Mouse (Mus musculus): Measurements from ENCODE around the gene Reep1. TPM values are rescaled to one million over a fixed set of nuclear protein-coding genes. Genes with fewer than 3 reads are reported as not detected.
A peak's percentile ranks its signal among the peaks of the same experiment; 100 is the strongest.
"Not testable (repeated sequence)": the region's sequence is repeated elsewhere in the genome, so short reads cannot be mapped to it uniquely, and the experiment has no call there.

Gene Reep1
- polyA plus RNA-seq, 1 experiment from 2014 or later: 17.4 TPM

DNA sequence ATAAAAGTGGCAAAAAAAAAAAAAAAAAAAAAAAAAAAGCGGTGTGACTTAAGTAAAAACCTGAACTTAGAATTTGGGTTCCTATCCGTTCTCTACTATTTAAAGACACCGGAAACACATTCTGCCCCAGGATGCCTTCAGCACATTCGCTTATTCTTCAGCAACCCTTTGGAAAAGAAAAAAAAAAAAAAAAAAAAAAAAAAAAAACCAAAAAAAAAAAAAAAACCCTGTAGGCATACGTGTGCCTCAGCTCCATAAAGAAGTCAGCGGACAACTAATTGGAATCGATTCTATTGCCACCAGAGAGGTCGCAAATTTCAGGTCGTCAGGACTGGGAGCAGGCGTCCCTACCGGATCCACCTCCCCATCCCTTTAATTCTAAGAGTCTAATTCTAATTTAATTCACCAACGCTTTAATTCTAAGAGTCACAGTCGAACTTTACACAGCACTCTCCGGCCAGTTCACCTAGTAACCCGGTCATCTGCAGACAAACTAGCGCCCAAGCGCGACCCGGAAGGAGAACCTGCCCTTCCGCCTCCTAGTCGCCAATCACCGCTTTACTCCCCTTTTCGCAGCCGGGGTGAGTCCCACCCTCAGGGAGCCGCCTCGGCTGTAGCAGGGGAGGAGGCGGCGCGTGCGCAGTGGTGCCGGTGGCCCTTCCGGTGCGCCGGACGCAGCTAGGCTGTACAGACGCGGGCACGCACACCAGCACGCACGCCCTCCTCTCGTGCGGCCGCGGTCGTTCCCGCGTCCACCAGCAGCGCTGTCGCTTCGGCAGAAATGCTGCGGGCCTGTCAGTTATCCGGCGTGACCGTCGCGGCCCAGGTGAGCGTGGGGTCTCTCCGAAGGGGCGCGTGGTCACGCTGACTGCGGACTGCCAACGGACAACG is 123.6 kb downstream of the Reep1 start, which contains the start of gene Immt:
TSS of gene Immt (plus strand) at position 642 of the 891 bp plus-strand sequence.
- Histone ChIP-seq H3K27me3 (replicated peaks; ENCODE audit: low read depth, poor library complexity, severe bottlenecking) (no peaks in the 10 kb centered on the region), H3K4me3 (peak within 1 kb of the TSS; percentile 98), H3K36me3 (replicated peaks) (peaks cover 22% of the 10 kb centered on the region), H3K4me1 (peaks cover 16% of the 10 kb centered on the region), H3K9me3 (no peaks in the 10 kb centered on the region), H3K27ac (replicated peaks) (peak within 1 kb of the TSS; percentile 95)
- under 1% methylated on average over 64 of the region's 64 CpGs for WGBS
- DNase-seq (ENCODE audit: low spot score): peak; percentile 98

GRCm38 (mm10) chr6:71831581-71831960 is 124.2 kb downstream of the Reep1 start:
- DNase-seq (ENCODE audit: low spot score): peak; percentile 95
- 0% methylated on average over 21 of the region's 21 CpGs for WGBS
- Histone ChIP-seq H3K36me3 (replicated peaks) (peaks cover 29% of the 10 kb centered on the region), H3K4me1 (peaks cover 16% of the 10 kb centered on the region), H3K27me3 (replicated peaks; ENCODE audit: low read depth, poor library complexity, severe bottlenecking) (no peaks in the 10 kb centered on the region), H3K4me3 (peak overlapping the region; percentile 98), H3K27ac (replicated peaks) (peak overlapping the region; percentile 95), H3K9me3 (no peaks in the 10 kb centered on the region)

GRCm38 (mm10) chr6:71836811-71837210 is 129.4 kb downstream of the Reep1 start:
- Histone ChIP-seq H3K27me3 (replicated peaks; ENCODE audit: low read depth, poor library complexity, severe bottlenecking) (no peaks in the 10 kb centered on the region), H3K9me3 (no peaks in the 10 kb centered on the region), H3K36me3 (replicated peaks) (peaks cover 49% of the 10 kb centered on the region), H3K4me3 (no peak overlapping the region), H3K27ac (replicated peaks) (no peak overlapping the region), H3K4me1 (peaks cover 12% of the 10 kb centered on the region)
- no peak for DNase-seq (ENCODE audit: low spot score)
- 70% methylated on average over 2 of the region's 2 CpGs for WGBS

- Histone ChIP-seq H3K4me1 (no peaks in the 10 kb centered on the region), H3K27ac (replicated peaks) (no peak overlapping the region), H3K9me3 (no peaks in the 10 kb centered on the region), H3K36me3 (replicated peaks) (peaks cover 45% of the 10 kb centered on the region), H3K4me3 (no peak overlapping the region), H3K27me3 (replicated peaks; ENCODE audit: low read depth, poor library complexity, severe bottlenecking) (no peaks in the 10 kb centered on the region)
- DNase-seq (ENCODE audit: low spot score): no peak
Measured at GRCm38 (mm10) chr6:71839815-71840214, 132.5 kb downstream of the Reep1 start.

- Histone ChIP-seq H3K27me3 (replicated peaks; ENCODE audit: low read depth, poor library complexity, severe bottlenecking) (no peaks in the 10 kb centered on the region), H3K27ac (replicated peaks) (no peak overlapping the region), H3K4me3 (no peak overlapping the region), H3K9me3 (no peaks in the 10 kb centered on the region), H3K4me1 (no peaks in the 10 kb centered on the region), H3K36me3 (replicated peaks) (peaks cover 45% of the 10 kb centered on the region)
- 93% methylated on average over 1 of the region's 1 CpGs for WGBS
- DNase-seq (ENCODE audit: low spot score): no peak
Measured at GRCm38 (mm10) chr6:71840597-71841290, 133.4 kb downstream of the Reep1 start.

- not testable (repeated sequence) for H3K4me3 ChIP-seq; H3K27me3 ChIP-seq (replicated peaks; ENCODE audit: low read depth, poor library complexity, severe bottlenecking); H3K4me1 ChIP-seq; H3K27ac ChIP-seq (replicated peaks); DNase-seq (ENCODE audit: low spot score); H3K9me3 ChIP-seq
- WGBS: 96% methylated on average over 6 of the region's 6 CpGs
- peaks cover 77% of the 10 kb centered on the region for H3K36me3 ChIP-seq (replicated peaks)
Measured at GRCm38 (mm10) chr6:71846906-71847305, 139.5 kb downstream of the Reep1 start.

Other genes starting within 250 kb of the Reep1 start
- gene Rnf103, start 213.7 kb upstream of the Reep1 start, polyA plus RNA-seq (2016; fragmentation: Nextera tagmentation; extraction: Ambion mirVana): 10.9 TPM in 2 replicates
- gene Chmp3, start 163.8 kb upstream of the Reep1 start, polyA plus RNA-seq (2016; fragmentation: Nextera tagmentation; extraction: Ambion mirVana): 47.9 and 48.2 TPM in 2 replicates
- 69.5 and 80.3 TPM in 2 replicates for gene Kdm3a, start 74.6 kb upstream of the Reep1 start, polyA plus RNA-seq (2016; fragmentation: Nextera tagmentation; extraction: Ambion mirVana)
- gene Mrpl35, start 119.4 kb downstream of the Reep1 start, polyA plus RNA-seq (2016; fragmentation: Nextera tagmentation; extraction: Ambion mirVana): 70.8 and 71.8 TPM in 2 replicates
- 215 and 220 TPM in 2 replicates for gene Immt, start 123.8 kb downstream of the Reep1 start, polyA plus RNA-seq (2016; fragmentation: Nextera tagmentation; extraction: Ambion mirVana)
- gene Ptcd3, start 201.2 kb downstream of the Reep1 start, polyA plus RNA-seq (2016; fragmentation: Nextera tagmentation; extraction: Ambion mirVana): 157 and 167 TPM in 2 replicates
- 49.6 and 53.7 TPM in 2 replicates for gene Polr1a, start 201.5 kb downstream of the Reep1 start, polyA plus RNA-seq (2016; fragmentation: Nextera tagmentation; extraction: Ambion mirVana)

Data from embryonic facial prominence, embryonic 10.5 days (tissue).